8 mouse cellular contexts compared by ENCODE assay signal in genomic region chr11:54100692-54101591, GRCm38 (mm10). TPM values are rescaled to one million over a fixed set of nuclear protein-coding genes. Genes with fewer than 3 reads are reported as not detected.
DNase-seq lines count a peak whose midpoint lies in the region; ATAC-seq lines count a peak whose summit lies in the region.

No protein-coding gene starts in this region.

- H3K4me1 ChIP-seq in intestine, embryonic 15.5 days (replicated peaks): peaks cover 12% of the 10 kb centered on the region; the same call in 1 of the 2 replicates
- peaks cover 44% of the 10 kb centered on the region for H3K4me1 ChIP-seq in limb, embryonic 15.5 days
- peaks cover 15% of the 10 kb centered on the region for H3K4me1 ChIP-seq in midbrain, embryonic 13.5 days (replicated peaks)
- peaks cover 28% of the 10 kb centered on the region for H3K4me1 ChIP-seq in stomach, embryonic 16.5 days (ENCODE audit: control insufficient read depth, insufficient read depth, low read length)

- H3K27me3 ChIP-seq in intestine, embryonic 15.5 days (replicated peaks): no peaks in the 10 kb centered on the region
- no peaks in the 10 kb centered on the region for H3K27me3 ChIP-seq in limb, embryonic 15.5 days
- peaks cover 25% of the 10 kb centered on the region for H3K27me3 ChIP-seq in midbrain, embryonic 13.5 days
- H3K27me3 ChIP-seq in stomach, embryonic 16.5 days (ENCODE audit: control insufficient read depth, insufficient read depth, low read length): no peaks in the 10 kb centered on the region

- under 1% methylated on average over 83 of the region's 83 CpGs for WGBS in intestine, embryonic 15.5 days
- WGBS in limb, embryonic 15.5 days: under 1% methylated on average over 78 of the region's 83 CpGs
- under 1% methylated on average over 56 of the region's 83 CpGs for WGBS in midbrain, embryonic 13.5 days
- WGBS in stomach, embryonic 16.5 days: 1% methylated on average over 78 of the region's 83 CpGs

- H3K4me3 ChIP-seq in intestine, embryonic 15.5 days (replicated peaks): peak overlapping the region; percentile 74
- peak overlapping the region; percentile 73 for H3K4me3 ChIP-seq in limb, embryonic 15.5 days
- peak overlapping the region; percentile 63 for H3K4me3 ChIP-seq in midbrain, embryonic 13.5 days (replicated peaks)
- H3K4me3 ChIP-seq in stomach, embryonic 16.5 days (replicated peaks; ENCODE audit: low read length): peak overlapping the region; percentile 64

- peak overlapping the region; percentile 93 for H3K4me2 ChIP-seq in intestine, embryonic 15.5 days (replicated peaks)
- H3K4me2 ChIP-seq in limb, embryonic 15.5 days: peak overlapping the region; percentile 96
- H3K4me2 ChIP-seq in midbrain, embryonic 13.5 days (replicated peaks): peak overlapping the region; percentile 99
- peak overlapping the region; percentile 88 for H3K4me2 ChIP-seq in stomach, embryonic 16.5 days (ENCODE audit: low read depth, low read length)

- no peaks in the 10 kb centered on the region for H3K36me3 ChIP-seq in intestine, embryonic 15.5 days
- no peaks in the 10 kb centered on the region for H3K36me3 ChIP-seq in limb, embryonic 15.5 days
- no peaks in the 10 kb centered on the region for H3K36me3 ChIP-seq in midbrain, embryonic 13.5 days
- H3K36me3 ChIP-seq in stomach, embryonic 16.5 days (ENCODE audit: control insufficient read depth, insufficient read depth, low read length): no peaks in the 10 kb centered on the region

- H3K9ac ChIP-seq in intestine, embryonic 15.5 days: peak overlapping the region; percentile 73
- H3K9ac ChIP-seq in limb, embryonic 15.5 days: peak overlapping the region; percentile 62
- H3K9ac ChIP-seq in midbrain, embryonic 13.5 days (replicated peaks): peak overlapping the region; percentile 75
- H3K9ac ChIP-seq in stomach, embryonic 16.5 days (ENCODE audit: low read length): peak overlapping the region; percentile 76

- H3K9me3 ChIP-seq in intestine, embryonic 15.5 days: no peaks in the 10 kb centered on the region
- H3K9me3 ChIP-seq in limb, embryonic 15.5 days: no peaks in the 10 kb centered on the region
- no peaks in the 10 kb centered on the region for H3K9me3 ChIP-seq in midbrain, embryonic 13.5 days
- H3K9me3 ChIP-seq in stomach, embryonic 16.5 days (replicated peaks; ENCODE audit: control insufficient read depth, low read length): no peaks in the 10 kb centered on the region

- peak; percentile 56; the same call in 1 of the 2 replicates for ATAC-seq in common myeloid progenitor, adult 5-6 weeks (replicated peaks; ENCODE audit: low read depth, poor library complexity, severe bottlenecking)
- peak; percentile 94 for ATAC-seq in intestine, embryonic 15.5 days
- peak; percentile 87 for ATAC-seq in limb, embryonic 15.5 days (ENCODE audit: insufficient number of reproducible peaks, low FRiP score, low TSS enrichment, low read depth)
- ATAC-seq in midbrain, embryonic 13.5 days: peak; percentile 92
- ATAC-seq in stomach, embryonic 16.5 days (ENCODE audit: insufficient read depth, low FRiP score): peak; percentile 92

- peak; percentile 57 to 69 for DNase-seq in layer of hippocampus, postnatal 10 days (ENCODE audit: low spot score in 2 of 2)
- DNase-seq in layer of hippocampus, adult 9-11 months: no peak
- peak; percentile 76 for DNase-seq in gastrocnemius, postnatal 25 days

- H3K27ac ChIP-seq in intestine, embryonic 15.5 days: no peak overlapping the region
- H3K27ac ChIP-seq in limb, embryonic 15.5 days: peak overlapping the region; percentile 57
- H3K27ac ChIP-seq in midbrain, embryonic 13.5 days: no peak overlapping the region
- H3K27ac ChIP-seq in stomach, embryonic 16.5 days (ENCODE audit: low read length): peak overlapping the region; percentile 42; the same call in 1 of the 2 replicates

RNA-seq across cellular contexts. Expression of gene P4ha2, which starts 1.0 kb away (rescaled TPM):
- total RNA-seq in layer of hippocampus, postnatal 10 days (2021): 10 to 100 TPM; 17.2 to 19.9 TPM
- total RNA-seq in common myeloid progenitor, adult 5-6 weeks (2017): 0.18 TPM in 1 of 2 replicates, not detected in the other
- 10 to 100 TPM; 25.6 to 32.3 TPM for total RNA-seq in gastrocnemius, postnatal 25 days (2021)
- 41.8 and 44.8 TPM in 2 replicates for polyA plus RNA-seq in intestine, embryonic 15.5 days (2015; fragmentation: Nextera tagmentation; extraction: Ambion mirVana)
- polyA plus RNA-seq in limb, embryonic 15.5 days (2015; fragmentation: Nextera tagmentation; extraction: Ambion mirVana): 132 and 149 TPM in 2 replicates
- 6.0 and 7.8 TPM in 2 replicates for polyA plus RNA-seq in midbrain, embryonic 13.5 days (2015; fragmentation: Nextera tagmentation; extraction: Ambion mirVana)
- polyA plus RNA-seq in stomach, embryonic 16.5 days (2015; fragmentation: Nextera tagmentation; extraction: Ambion mirVana): 78.6 and 86.8 TPM in 2 replicates

RNA-seq across cellular contexts. Expression of gene Pdlim4, which starts 32.1 kb away (rescaled TPM):
- 10 to 100 TPM; 17.9 to 18.5 TPM for total RNA-seq in layer of hippocampus, postnatal 10 days (2021)
- total RNA-seq in common myeloid progenitor, adult 5-6 weeks (2017): 0.41 TPM in 1 of 2 replicates, not detected in the other
- 1 to 10 TPM; 8.6 to 10.0 TPM for total RNA-seq in gastrocnemius, postnatal 25 days (2021)
- polyA plus RNA-seq in intestine, embryonic 15.5 days (2015; fragmentation: Nextera tagmentation; extraction: Ambion mirVana): 35.9 and 42.1 TPM in 2 replicates
- 125 and 136 TPM in 2 replicates for polyA plus RNA-seq in limb, embryonic 15.5 days (2015; fragmentation: Nextera tagmentation; extraction: Ambion mirVana)
- 23.0 and 23.7 TPM in 2 replicates for polyA plus RNA-seq in midbrain, embryonic 13.5 days (2015; fragmentation: Nextera tagmentation; extraction: Ambion mirVana)
- 63.7 and 65.9 TPM in 2 replicates for polyA plus RNA-seq in stomach, embryonic 16.5 days (2015; fragmentation: Nextera tagmentation; extraction: Ambion mirVana)

Comparison
In these comparisons a context has a peak if more than half of its experiments do, and no peak if none do; other contexts are left out.
1. H3K27ac ChIP-seq: peak in limb, embryonic 15.5 days (single experiment) and stomach, embryonic 16.5 days (single experiment); none in intestine, embryonic 15.5 days (single experiment) and midbrain, embryonic 13.5 days (single experiment).
2. Peak in every context shown above with its lines, with median percentiles within 50 percentile points of each other: ATAC-seq, H3K4me2 ChIP-seq, H3K4me3 ChIP-seq and H3K9ac ChIP-seq.